Mouse (Mus musculus) heart, embryonic 16.5 days (tissue): ENCODE data around the gene Dhx9. TPM values are rescaled to one million over a fixed set of nuclear protein-coding genes. Genes with fewer than 3 reads are reported as not detected.
A peak's percentile ranks its signal among the peaks of the same experiment; 100 is the strongest.
"Not testable (repeated sequence)": the region's sequence is repeated elsewhere in the genome, so short reads cannot be mapped to it uniquely, and the experiment has no call there.

ENCODE experiments used
- ATAC-seq: fragments of 200-750 bp; cut with Nextera tagmentation; replicated peaks from 2 replicates; pipeline ENCODE4 v1.8.0; 2017; ENCODE audit warnings: moderate number of reproducible peaks; ENCODE audit not compliant: insufficient read depth, low FRiP score; ENCODE audit errors: extremely low read depth
- H3K27ac ChIP-seq: fragments of 300-500 bp; sonication (generic); 2 replicates; pipeline ENCODE4 v1.5.1; 2014; ENCODE audit warnings: mild to moderate bottlenecking, low read length, control low read depth, moderate library complexity
- H3K27me3 ChIP-seq: fragments of 300-500 bp; sonication (generic); 2 replicates; pipeline ENCODE4 v1.6.1; 2014; ENCODE audit warnings: low read length, mixed read lengths; ENCODE audit not compliant: control insufficient read depth, insufficient read depth
- H3K36me3 ChIP-seq: fragments of 300-500 bp; sonication (generic); 2 replicates; pipeline ENCODE4 v1.6.1; 2014; ENCODE audit not compliant: control insufficient read depth, insufficient read depth
- H3K4me1 ChIP-seq: fragments of 300-500 bp; sonication (generic); 2 replicates; pipeline ENCODE4 v1.6.1; 2014; ENCODE audit warnings: low read length, mixed read lengths; ENCODE audit not compliant: control insufficient read depth, insufficient read depth
- H3K4me2 ChIP-seq: fragments of 300-500 bp; sonication (generic); 2 replicates; pipeline ENCODE4 v1.6.1; 2014; ENCODE audit warnings: low read depth, mild to moderate bottlenecking, control low read depth, low read length
- H3K4me3 ChIP-seq: fragments of 300-500 bp; sonication (generic); 2 replicates; pipeline ENCODE4 v1.5.1; 2014; ENCODE audit warnings: mild to moderate bottlenecking, control low read depth, low read length
- H3K9ac ChIP-seq: fragments of 300-500 bp; sonication (generic); 2 replicates; pipeline ENCODE4 v1.6.1; 2014; ENCODE audit warnings: low read length, control low read depth
- H3K9me3 ChIP-seq: fragments of 300-500 bp; sonication (generic); replicated peaks from 2 replicates; pipeline ENCODE4 v1.6.1; 2016; ENCODE audit warnings: low read length; ENCODE audit not compliant: control insufficient read depth
- WGBS: fragments of 180-500 bp; shearing (Covaris S2); extraction: QIAGEN DNeasy Blood & Tissue Kit; methylation state at CpG from one replicate; pipeline ENCODE4 v1.1.7; 2014; 5-methylcytosine and 5-hydroxymethylcytosine counted together
- polyA plus RNA-seq: library from polyadenylated mRNA; unstranded; fragments of >200 nt; fragmentation: Nextera tagmentation; extraction: Ambion mirVana; gene quantifications from 2 replicates; pipeline ENCODE4 v1.2.1, GENCODE M21; 2015

Gene Dhx9
- polyA plus RNA-seq, 1 experiment from 2014 or later = 16.0 TPM

DNA sequence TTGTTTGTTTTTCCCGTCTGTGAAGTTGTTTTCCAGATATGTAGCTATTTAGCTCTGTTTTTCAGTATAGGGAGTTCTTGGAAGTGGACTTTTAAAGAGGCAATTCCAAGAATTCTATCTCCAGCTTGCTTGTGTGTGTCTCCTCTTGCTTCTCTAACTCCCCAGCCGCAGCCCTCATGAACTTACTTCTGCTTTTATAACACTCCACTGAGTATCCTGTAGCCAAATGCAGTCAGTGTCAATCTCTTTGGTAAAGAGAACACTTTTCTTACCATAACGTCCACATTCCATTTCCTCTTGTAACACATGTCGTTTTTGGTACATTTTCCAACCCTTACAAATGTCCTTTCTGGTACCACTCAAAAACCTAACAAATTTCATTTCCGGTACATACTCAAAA is 71.7 kb downstream of the Dhx9 start:
- not testable (repeated sequence) for H3K9ac ChIP-seq, ATAC-seq, H3K4me2 ChIP-seq, H3K27me3 ChIP-seq, H3K9me3 ChIP-seq, H3K27ac ChIP-seq, H3K36me3 ChIP-seq, H3K4me3 ChIP-seq, H3K4me1 ChIP-seq
- 63% methylated on average over 2 of the region's 5 CpGs for WGBS

DNA sequence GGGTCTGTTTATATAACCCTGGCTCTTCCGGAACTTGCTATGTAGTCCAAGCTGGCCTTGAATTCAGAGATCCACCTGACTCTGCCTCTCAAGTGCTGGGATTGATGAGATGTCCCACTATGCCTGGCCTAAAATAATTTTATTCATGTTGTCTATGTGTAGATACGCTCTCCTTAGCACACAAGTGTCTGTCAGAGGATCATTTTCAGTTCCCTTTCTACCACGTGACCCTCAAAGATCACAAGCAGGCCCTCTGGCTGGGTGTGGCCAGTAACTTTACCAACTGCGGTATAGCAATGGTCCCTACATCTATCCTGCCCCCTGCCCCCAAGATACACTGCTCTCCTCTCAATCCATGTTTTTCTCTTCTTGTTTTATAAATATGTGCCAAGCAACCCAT is 72.5 kb downstream of the Dhx9 start:
- WGBS = 87% methylated on average over 4 of the region's 4 CpGs

DNA sequence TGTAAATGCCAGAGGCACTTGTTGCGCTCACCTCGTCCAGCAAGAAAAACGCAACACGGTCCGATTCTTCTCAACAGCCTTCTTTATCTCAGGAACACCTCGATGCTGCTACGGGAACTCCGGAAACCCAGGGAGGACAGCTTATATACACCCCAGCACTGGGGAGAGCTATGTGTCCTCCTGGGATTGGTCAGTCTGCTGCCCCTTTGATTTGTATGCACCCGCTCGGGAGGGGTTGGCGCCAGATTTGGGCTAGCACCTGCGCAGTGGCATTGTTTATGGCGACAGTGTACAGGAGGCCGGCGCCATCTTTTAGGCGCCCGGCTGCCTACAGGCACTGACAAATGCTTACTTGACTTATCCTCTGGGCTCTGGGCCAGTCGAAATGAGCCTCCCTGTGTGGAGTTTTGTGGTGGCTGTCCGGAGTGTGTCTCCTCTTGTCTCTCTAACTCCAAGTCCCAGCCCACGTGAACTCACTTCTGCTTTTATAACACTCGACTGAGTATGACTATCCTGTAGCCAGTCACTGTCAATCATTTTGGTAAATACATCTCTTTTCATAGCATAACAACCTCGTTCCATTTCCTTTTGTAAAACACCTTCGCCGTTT is 73.2 kb downstream of the Dhx9 start:
- H3K4me3 ChIP-seq, H3K4me2 ChIP-seq, H3K9me3 ChIP-seq, H3K4me1 ChIP-seq, H3K27me3 ChIP-seq, H3K27ac ChIP-seq, H3K9ac ChIP-seq, H3K36me3 ChIP-seq: not testable (repeated sequence)
- 83% methylated on average over 24 of the region's 24 CpGs for whole genome bisulfite sequencing
- ATAC-seq = 0 out of 2 replicates have a peak, but pooled peaks have one; percentile 29

More for the DNA sequence above, 72.5 kb downstream of the Dhx9 start:
- H3K4me2 ChIP-seq = no peak overlapping the region
- no peaks in the 10 kb centered on the region for H3K9me3 ChIP-seq
- peaks cover 6% of the 10 kb centered on the region; the same call in 1 of the 2 replicates for H3K4me1 ChIP-seq
- no peak overlapping the region for H3K9ac ChIP-seq
- H3K27me3 ChIP-seq = no peaks in the 10 kb centered on the region
- no peak overlapping the region for H3K4me3 ChIP-seq
- no peaks in the 10 kb centered on the region for H3K36me3 ChIP-seq
- ATAC-seq = no peak
- no peak overlapping the region for H3K27ac ChIP-seq

DNA sequence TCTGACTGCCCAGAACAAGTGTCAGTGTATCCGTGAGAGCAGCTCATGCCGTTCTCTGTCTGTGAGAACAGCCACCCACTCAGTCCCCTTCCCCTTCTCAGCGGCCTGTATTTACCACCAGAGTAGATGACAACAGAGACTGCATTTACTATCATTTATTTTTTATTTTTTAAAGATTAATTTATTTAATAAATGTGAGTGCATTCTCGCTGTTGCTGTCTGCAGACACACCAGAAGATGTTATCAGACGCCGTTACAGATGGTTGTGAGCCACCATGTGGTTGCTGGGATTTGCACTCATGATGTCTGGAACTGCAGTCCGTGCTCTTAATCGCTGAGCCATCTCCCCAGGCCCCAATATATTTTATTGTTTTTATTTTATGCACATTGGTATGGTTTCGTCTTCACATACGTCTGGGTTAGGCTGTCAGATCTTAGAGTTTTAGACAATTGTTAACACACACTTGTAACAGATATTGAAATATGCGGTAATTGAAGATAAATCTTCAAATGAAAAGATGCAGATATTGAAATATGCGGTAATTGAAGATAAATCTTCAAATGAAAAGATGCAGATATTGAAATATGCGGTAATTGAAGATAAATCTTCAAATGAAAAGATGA is 74.0 kb downstream of the Dhx9 start:
- H3K36me3 ChIP-seq, H3K4me1 ChIP-seq, H3K9me3 ChIP-seq, H3K4me2 ChIP-seq, ATAC-seq, H3K27me3 ChIP-seq, H3K27ac ChIP-seq, H3K9ac ChIP-seq: not testable (repeated sequence)
- peak overlapping the region; percentile 18; the same call in 1 of the 2 replicates for H3K4me3 ChIP-seq
- 77% methylated on average over 13 of the region's 13 CpGs for WGBS

DNA sequence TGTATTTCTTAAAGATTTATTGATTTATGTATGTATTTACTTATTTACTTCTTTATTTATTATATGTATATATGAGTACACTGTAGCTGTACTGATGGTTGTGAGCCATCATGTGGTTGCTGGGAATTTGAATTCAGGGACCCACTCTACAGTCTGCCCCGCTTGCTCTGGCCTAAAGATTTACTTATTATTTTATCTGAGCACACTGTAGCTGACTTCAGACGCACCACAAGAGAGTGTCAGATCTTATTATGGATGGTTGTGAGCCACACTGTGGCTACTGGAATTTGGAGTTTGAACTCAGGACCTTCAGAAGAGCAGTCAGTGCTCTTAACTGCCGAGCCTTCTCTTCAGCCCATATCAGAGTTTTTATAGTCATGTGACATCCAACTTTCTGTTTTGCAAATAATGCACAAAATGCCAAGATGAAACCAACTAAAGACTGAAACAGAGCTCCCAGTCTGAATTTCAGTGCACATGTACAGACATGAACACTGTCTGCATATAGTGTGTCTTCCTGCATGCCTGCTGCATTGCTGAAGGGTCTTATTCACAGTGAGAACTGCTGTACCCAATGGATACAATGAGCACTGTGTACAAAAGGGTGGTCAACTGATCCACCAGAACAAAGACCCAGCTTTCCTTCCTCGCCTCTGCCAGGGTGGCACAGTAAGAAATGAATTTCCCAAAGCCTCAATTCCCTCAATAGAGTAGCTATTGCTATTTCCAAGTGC is 74.6 kb downstream of the Dhx9 start:
- peak overlapping the region; percentile 18; the same call in 1 of the 2 replicates for H3K4me3 ChIP-seq

DNA sequence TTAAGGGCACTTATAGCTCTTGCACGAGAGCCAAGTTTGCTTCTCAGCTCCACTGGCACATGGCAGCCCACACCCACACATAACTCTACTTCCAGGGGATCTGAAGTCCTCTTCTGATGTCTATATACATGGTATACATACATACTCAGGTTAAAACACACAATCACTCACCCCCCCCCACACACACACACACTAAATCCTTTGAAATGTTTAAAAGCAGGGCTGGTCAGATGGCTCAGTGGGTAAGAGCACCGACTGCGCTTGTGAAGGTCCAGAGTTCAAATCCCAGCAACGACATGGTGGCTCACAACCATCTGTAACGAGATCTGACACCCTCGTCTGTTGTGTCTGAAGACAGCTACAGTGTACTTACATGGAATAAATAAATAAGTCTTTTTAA is 75.7 kb downstream of the Dhx9 start:
- Histone ChIP-seq H3K4me1 (peaks cover 6% of the 10 kb centered on the region; the same call in 1 of the 2 replicates), H3K9ac (no peak overlapping the region), H3K36me3 (no peaks in the 10 kb centered on the region), H3K27me3 (no peaks in the 10 kb centered on the region), H3K27ac (no peak overlapping the region), H3K4me3 (no peak overlapping the region), H3K9me3 (no peaks in the 10 kb centered on the region), H3K4me2 (no peak overlapping the region)
- 90% methylated on average over 6 of the region's 6 CpGs for WGBS
- ATAC-seq = no peak

More for the DNA sequence above, 74.6 kb downstream of the Dhx9 start:
- not testable (repeated sequence) for H3K27me3 ChIP-seq, ATAC-seq, H3K27ac ChIP-seq, H3K4me2 ChIP-seq, H3K4me1 ChIP-seq, H3K36me3 ChIP-seq, H3K9me3 ChIP-seq, H3K9ac ChIP-seq
- 91% methylated on average over 2 of the region's 4 CpGs for WGBS

DNA sequence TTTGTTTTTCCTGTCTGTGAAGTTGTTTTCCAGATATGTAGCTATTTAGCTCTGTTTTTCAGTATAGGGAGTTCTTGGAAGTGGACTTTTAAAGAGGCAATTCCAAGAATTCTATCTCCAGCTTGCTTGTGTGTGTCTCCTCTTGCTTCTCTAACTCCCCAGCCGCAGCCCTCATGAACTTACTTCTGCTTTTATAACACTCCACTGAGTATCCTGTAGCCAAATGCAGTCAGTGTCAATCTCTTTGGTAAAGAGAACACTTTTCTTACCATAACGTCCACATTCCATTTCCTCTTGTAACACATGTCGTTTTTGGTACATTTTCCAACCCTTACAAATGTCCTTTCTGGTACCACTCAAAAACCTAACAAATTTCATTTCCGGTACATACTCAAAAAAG is 76.5 kb downstream of the Dhx9 start:
- H3K36me3 ChIP-seq, H3K4me3 ChIP-seq, H3K27me3 ChIP-seq, H3K9me3 ChIP-seq, H3K4me2 ChIP-seq, H3K4me1 ChIP-seq, H3K27ac ChIP-seq, ATAC-seq, H3K9ac ChIP-seq: not testable (repeated sequence)
- WGBS = 88% methylated on average over 1 of the region's 4 CpGs

DNA sequence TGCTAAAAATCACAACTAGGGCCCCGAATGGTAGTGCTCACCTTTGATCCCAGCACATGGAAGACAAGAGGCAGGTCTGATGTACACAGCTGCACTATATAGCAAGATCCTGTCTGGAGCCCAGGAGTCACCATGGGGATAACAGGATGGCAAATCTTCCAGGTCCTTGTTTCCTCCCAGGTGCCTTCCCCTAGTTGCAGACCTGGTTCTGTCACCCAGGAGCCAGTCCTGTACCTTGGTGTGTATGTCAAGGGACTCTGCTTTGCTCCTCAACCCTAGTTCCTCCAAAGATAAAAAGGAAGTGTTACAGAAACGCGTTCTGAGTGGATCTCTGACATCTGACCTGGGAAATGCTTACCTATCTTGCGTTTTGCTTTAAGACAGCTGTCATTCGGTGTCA is 79.2 kb downstream of the Dhx9 start:
- WGBS = 76% methylated on average over 5 of the region's 5 CpGs
- not testable (repeated sequence) for H3K27ac ChIP-seq

DNA sequence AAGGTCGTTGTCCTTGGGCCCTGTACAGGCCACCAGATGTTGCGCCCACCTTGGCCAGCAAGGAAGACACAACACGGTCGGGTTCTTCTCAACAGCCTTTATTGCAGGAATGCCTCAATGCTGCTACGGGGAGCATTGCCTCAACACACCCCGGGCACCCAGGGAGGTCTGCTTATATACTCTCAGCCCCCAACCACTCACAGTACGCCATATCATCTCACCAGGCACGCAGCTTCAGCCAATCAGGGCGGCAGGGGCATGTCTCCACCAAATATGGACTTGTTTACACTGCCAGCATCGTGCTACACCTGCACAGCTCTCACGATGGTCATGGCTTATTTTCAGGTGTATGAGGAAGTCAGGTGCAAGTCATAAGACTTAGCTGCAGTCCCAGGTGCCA is 79.8 kb downstream of the Dhx9 start:
- not testable (repeated sequence) for H3K4me2 ChIP-seq
- 85% methylated on average over 11 of the region's 11 CpGs for WGBS

More for the DNA sequence above, 79.2 kb downstream of the Dhx9 start:
- H3K4me3 ChIP-seq, ATAC-seq, H3K9ac ChIP-seq, H3K4me2 ChIP-seq, H3K4me1 ChIP-seq, H3K9me3 ChIP-seq, H3K36me3 ChIP-seq, H3K27me3 ChIP-seq: not testable (repeated sequence)

More for the DNA sequence above, 79.8 kb downstream of the Dhx9 start:
- not testable (repeated sequence) for ATAC-seq, H3K9me3 ChIP-seq, H3K4me1 ChIP-seq, H3K27me3 ChIP-seq, H3K4me3 ChIP-seq, H3K27ac ChIP-seq, H3K36me3 ChIP-seq, H3K9ac ChIP-seq
